Mouse (Mus musculus) heart, adult 18-20 months (tissue): ENCODE measurements around the gene Slc22a2. TPM values are rescaled to one million over a fixed set of nuclear protein-coding genes. Genes with fewer than 3 reads are reported as not detected.
"Not testable (repeated sequence)": the region's sequence is repeated elsewhere in the genome, so short reads cannot be mapped to it uniquely, and the experiment has no call there.

Experiments used
- DNase-seq, 2 experiments: peaks; one replicate each; pipeline ENCODE4 v3.0.0; 2021 to 2022; ENCODE audit warnings: mixed read lengths in 1 of 2
- total RNA-seq, 2 experiments: library from RNA; stranded (reverse); gene quantifications; 2 replicates each; pipeline ENCODE4 v1.2.3; 2021

Slc22a2 gene
- total RNA-seq, 2 experiments from 2014 or later, result not detected

DNA sequence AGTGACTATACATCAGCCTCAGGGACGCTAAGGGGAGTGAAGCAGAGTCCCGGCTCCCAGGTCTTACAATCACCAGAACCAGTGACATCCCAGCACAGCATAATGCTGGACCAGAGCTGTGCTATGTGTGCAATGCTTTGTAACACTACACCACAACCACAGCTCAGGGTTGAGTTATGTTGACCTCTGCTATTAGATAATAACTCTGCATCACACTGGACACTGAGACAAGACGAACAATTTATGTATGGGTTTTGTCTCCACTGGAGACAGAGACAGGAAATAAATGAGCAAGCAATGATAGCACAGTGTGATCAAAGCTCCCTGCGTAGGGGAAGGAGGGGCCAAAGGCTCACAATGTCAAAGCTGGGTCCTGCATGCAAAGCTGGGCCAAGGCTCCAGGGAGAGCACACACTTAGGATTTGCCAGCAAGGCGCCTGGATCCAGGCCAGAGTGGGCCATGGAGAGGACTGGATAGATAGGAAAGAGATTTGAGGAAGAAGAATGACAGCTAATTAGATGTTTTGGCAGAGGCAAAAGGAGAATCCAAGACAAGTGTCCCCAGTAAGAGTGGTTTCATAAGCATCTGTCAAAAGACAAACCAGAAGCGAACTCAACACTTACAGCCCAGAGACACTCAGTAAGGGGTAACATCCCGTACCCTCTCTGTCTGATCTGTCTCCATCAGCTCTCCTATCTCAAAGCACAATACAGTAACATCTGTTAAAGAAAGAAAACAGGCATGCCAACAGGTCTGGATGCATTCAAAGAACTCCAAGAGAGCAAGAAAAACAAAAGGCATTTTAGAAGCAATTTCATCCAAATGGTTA lies 48.1 kb downstream of the Slc22a2 start:
- DNase-seq, result peak in 1 of 2 experiments; percentile 18

- no peak for DNase-seq
Observed at GRCm38 (mm10) chr17:12634814-12635213, 50.9 kb downstream of the Slc22a2 start.

DNA sequence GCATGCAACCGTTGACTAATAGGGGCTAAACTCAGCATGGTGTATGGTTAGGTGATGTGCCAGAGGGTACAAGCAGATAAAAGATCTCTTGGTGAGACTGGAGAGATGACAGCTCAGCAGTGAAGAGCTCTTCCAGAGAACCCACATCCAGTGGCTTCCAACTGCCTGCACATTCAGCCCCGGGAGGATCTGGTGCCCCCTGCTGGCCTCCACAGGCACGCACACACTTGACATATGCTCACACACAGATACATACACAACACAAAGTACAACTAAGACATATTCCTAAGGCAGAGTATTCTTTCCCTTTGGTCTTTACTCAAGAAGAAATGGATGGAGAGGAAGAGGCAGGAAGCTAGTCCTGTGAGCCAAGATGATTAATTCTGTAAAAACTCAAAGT lies 55.7 kb downstream of the Slc22a2 start:
- no peak for DNase-seq

GRCm38 (mm10) chr17:12641087-12641486 lies 57.2 kb downstream of the Slc22a2 start:
- no peak for DNase-seq

GRCm38 (mm10) chr17:12645461-12645860 lies 61.5 kb downstream of the Slc22a2 start:
- no peak for DNase-seq

GRCm38 (mm10) chr17:12652604-12653003 lies 68.7 kb downstream of the Slc22a2 start:
- peak; percentile 26 to 49 for DNase-seq

DNA sequence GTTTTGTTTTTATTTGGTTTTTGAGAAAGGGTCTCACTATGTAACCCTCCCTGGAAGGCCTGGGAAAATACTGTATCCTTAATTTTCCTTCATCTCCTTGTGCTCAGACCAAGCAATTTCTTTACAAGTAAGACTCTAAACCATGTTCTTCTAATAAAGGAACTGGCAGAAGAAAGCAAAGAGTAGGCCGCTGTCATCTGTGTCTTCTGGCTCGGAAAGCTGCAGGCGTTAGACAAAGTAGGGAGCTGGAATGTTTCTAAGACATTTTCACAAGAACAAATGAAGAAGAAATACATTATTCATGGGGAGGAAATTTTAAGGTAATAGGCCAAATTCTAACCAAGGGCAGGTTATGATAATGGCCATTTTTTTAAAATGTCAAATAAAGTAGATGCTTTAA lies 70.1 kb downstream of the Slc22a2 start:
- no peak for DNase-seq

GRCm38 (mm10) chr17:12655826-12656225 lies 71.9 kb downstream of the Slc22a2 start:
- no peak for DNase-seq

GRCm38 (mm10) chr17:12658784-12659183 lies 74.9 kb downstream of the Slc22a2 start:
- no peak for DNase-seq

DNA sequence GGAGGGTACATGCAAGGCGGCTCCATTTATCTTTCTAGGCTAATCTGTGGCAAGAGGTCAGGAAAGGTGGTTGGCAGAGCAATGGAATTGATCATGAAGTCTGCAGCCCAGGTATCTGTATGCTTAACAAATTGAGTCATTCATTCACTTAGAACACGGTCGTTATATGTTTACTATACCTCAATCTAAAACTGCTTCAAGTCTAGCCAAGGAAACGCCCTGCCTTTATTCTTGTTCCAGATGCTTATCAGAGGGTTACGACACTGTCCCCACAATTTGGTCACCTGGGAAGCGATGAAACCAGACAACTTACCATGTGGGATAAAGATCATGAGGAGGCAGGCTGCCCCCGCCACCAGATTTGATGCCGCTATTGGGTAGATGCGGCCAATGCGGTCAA lies 75.3 kb downstream of the Slc22a2 start:
- DNase-seq, result no peak

DNA sequence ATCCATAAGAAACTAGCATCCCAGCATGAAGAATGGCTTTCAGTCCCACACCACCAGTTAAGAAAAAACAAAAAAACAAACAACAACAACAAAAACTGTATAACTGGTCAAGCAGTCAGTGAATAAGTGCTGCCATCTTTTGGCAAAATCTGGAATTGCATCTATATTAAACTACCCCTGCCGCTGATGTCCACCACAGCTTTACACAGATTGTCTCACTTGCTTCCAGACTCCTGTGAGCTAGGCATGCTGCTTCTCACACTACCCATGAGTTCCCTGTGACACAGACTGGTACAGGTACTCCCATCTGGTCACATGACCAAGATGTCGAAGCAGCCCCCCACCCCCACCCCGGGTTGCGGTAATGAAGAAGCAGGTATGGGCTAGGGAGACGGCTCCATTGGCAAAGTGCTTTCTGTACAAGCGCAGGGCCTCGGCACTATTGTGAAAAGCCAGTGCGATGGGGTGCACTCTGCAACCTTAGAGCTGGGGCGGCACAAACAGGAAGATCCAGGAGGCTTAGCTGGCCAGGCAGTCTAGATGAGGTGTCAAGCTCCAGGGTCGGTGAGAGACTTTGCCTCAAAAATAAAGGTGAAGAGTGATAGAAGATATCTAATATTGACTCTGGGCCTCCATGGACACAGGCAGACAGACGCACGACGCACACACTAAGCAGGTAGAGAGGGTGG lies 76.8 kb downstream of the Slc22a2 start:
- peak; percentile 38 to 80 for DNase-seq

GRCm38 (mm10) chr17:12664156-12664555 lies 80.2 kb downstream of the Slc22a2 start:
- DNase-seq, result peak in 1 of 2 experiments; percentile 47

- no peak for DNase-seq
Observed at GRCm38 (mm10) chr17:12668478-12669362, 84.8 kb downstream of the Slc22a2 start.

- DNase-seq, result peak in 1 of 2 experiments; percentile 44
Observed at GRCm38 (mm10) chr17:12669363-12669679, 85.4 kb downstream of the Slc22a2 start.

DNA sequence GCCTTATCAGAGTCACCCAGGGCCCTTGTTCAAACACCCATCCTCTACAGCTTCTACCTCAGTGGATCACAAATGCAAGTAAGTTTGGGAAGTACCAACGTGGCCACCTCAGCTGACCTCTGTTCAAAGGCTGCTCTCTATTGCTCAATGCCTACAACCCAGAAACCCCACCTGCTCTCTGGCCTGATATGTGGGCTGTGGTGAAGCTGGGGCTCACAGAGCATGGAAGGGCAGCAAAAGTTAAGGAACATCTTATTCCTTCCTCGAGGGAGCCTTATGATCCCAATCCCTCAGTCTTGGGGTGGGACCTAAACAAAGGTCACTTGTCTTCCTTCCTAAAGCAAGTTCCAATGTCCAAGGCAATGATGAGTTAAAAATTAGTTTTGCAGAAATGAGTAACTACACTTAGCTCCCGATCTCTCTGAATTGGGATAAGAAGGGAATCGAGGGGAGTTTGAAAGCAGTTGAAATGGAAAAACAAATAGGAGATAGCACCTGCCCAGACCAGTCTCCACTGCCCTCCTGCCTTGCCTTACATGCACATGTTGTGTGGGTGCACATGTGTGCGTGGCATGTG lies 87.2 kb downstream of the Slc22a2 start:
- no peak for DNase-seq

DNA sequence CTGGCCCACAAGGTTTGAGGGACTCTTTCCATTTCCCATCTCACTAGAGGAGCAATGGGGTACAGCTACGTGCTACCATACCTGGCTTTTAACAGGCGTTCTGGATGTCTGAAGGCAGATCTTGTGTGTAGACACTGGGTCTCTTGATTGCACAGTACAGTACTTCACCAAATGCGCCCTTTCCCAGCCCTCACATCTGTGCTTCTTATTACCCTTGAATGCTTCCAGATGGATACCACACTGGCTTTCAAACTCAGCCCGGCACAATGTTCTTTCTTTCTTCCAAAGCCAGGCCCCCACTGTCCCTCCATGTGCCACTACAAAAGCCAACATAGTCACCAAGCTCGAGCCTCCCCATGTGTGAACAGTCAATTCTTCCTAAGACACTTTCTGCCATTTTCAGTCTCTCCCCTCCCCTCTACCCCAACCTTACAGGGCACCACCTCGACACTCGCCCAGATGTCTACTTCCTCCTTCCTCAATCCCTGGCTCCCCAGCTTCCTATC lies 88.4 kb downstream of the Slc22a2 start:
- no peak for DNase-seq

- no peak for DNase-seq
Observed at GRCm38 (mm10) chr17:12673871-12674270, 89.9 kb downstream of the Slc22a2 start.

- not testable (repeated sequence) for DNase-seq
Observed at GRCm38 (mm10) chr17:12674980-12675379, 91.0 kb downstream of the Slc22a2 start.

DNA sequence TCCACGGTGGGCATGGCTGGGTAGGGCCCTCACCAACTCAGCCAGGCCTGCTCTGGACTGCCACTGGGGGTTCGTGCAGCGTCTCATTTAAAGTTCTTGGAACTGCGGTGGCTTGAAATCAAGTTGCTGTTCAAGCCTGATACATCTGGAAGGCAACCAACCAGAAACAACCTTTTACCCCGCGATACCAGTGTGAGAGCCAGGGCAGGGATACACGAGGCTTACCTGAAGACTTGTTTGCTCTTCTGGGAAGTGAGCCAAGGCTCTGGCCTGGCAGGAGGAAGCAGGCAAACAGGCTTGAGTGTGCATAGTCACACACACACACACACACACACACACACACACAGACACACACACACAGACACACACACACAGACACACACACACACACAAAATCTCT lies 91.7 kb downstream of the Slc22a2 start, which contains the start of gene Slc22a1:
TSS of gene Slc22a1 (minus strand) at position 184 of the 400 bp plus-strand sequence.
- DNase-seq, result no peak

DNA sequence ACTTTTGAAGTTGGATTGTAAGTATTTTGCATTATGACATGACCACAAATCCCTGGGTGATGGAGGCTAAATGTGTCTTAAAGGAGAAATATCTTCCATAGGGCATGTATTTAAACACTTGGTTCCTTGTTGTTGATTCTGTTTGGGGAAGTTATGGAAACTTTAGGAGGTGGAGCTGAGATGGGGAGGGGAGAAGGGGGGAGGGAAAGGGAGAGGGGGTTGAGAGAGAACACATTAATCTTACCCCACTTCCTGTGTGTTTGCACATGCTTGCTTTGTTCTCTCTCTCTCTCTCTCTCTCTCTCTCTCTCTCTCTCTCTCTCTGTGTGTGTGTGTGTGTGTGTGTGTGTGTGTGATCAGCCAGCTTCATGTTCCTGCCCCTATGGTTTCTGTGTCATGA lies 93.2 kb downstream of the Slc22a2 start:
- no peak for DNase-seq
